Mouse (Mus musculus): Measurements from ENCODE around the gene D16Ertd472e. TPM values are rescaled to one million over a fixed set of nuclear protein-coding genes. Genes with fewer than 3 reads are reported as not detected.

D16Ertd472e gene
- polyA plus RNA-seq, 1 experiment from 2014 or later = 15.7 TPM

DNA sequence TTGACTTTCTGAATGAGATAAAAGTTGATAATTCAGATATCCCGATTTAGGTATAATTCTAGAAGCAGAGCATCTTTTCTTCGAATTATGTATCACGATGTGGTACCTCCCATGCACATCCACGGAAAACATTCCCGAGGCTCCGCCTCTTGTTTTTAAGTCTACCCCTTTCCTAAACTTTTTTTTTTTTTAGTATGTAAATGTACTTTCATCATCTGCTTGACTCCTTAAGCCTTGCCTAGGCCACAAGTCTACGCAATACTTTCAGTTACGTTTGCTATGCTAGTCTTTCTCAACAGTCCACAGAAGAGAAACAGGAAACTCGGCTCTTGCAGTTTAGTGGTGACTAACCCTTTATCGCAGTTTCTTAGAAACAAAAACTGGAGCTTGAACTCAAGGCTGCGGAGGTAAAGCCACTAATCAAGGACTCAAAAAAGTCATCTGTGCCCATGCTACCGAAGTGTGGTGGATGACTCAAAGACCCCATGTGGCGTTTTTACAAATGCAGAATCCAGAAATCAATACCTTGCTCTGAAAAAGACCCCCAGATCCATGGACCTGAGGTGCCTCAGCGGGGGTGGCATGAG lies 670 bp upstream of the D16Ertd472e start:
- Histone ChIP-seq H3K4me3 (ENCODE audit: low read depth, low read length) (peak overlapping the region; percentile 69), H3K27me3 (ENCODE audit: control insufficient read depth, insufficient read depth, low read length) (no peaks in the 10 kb centered on the region), H3K36me3 (ENCODE audit: control insufficient read depth, insufficient read depth, low read length) (no peaks in the 10 kb centered on the region), H3K4me2 (ENCODE audit: low read depth, low read length, severe bottlenecking) (peak overlapping the region; percentile 58), H3K9ac (ENCODE audit: low read length) (peak overlapping the region; percentile 88), H3K4me1 (replicated peaks; ENCODE audit: control insufficient read depth, insufficient read depth, low read length) (peaks cover 12% of the 10 kb centered on the region), H3K9me3 (ENCODE audit: control insufficient read depth, low read length) (no peaks in the 10 kb centered on the region), H3K27ac (ENCODE audit: low read depth, low read length) (no peak overlapping the region)
- peak; percentile 2; the same call in 1 of the 2 replicates for ATAC-seq (replicated peaks; ENCODE audit: low FRiP score)
- DNase-seq (ENCODE audit: low spot score) = no peak
- 21% methylated on average over 14 of the region's 14 CpGs for WGBS

- H3K4me3 ChIP-seq (ENCODE audit: low read depth, low read length) = peak overlapping the region; percentile 69
- peak; percentile 71; the same call in 1 of the 2 replicates for ATAC-seq (replicated peaks; ENCODE audit: low FRiP score)
- peak overlapping the region; percentile 88 for H3K9ac ChIP-seq (ENCODE audit: low read length)
- no peaks in the 10 kb centered on the region for H3K9me3 ChIP-seq (ENCODE audit: control insufficient read depth, low read length)
- H3K4me1 ChIP-seq (replicated peaks; ENCODE audit: control insufficient read depth, insufficient read depth, low read length) = peaks cover 12% of the 10 kb centered on the region
- DNase-seq (ENCODE audit: low spot score) = no peak
- H3K4me2 ChIP-seq (ENCODE audit: low read depth, low read length, severe bottlenecking) = peak overlapping the region; percentile 58
- no peaks in the 10 kb centered on the region for H3K27me3 ChIP-seq (ENCODE audit: control insufficient read depth, insufficient read depth, low read length)
- WGBS = under 1% methylated on average over 41 of the region's 41 CpGs
- H3K36me3 ChIP-seq (ENCODE audit: control insufficient read depth, insufficient read depth, low read length) = no peaks in the 10 kb centered on the region
- peak overlapping the region; percentile 71; the same call in 1 of the 2 replicates for H3K27ac ChIP-seq (ENCODE audit: low read depth, low read length)
Observed at GRCm38 (mm10) chr16:78575852-78576477, 543 bp downstream of the D16Ertd472e start.

DNA sequence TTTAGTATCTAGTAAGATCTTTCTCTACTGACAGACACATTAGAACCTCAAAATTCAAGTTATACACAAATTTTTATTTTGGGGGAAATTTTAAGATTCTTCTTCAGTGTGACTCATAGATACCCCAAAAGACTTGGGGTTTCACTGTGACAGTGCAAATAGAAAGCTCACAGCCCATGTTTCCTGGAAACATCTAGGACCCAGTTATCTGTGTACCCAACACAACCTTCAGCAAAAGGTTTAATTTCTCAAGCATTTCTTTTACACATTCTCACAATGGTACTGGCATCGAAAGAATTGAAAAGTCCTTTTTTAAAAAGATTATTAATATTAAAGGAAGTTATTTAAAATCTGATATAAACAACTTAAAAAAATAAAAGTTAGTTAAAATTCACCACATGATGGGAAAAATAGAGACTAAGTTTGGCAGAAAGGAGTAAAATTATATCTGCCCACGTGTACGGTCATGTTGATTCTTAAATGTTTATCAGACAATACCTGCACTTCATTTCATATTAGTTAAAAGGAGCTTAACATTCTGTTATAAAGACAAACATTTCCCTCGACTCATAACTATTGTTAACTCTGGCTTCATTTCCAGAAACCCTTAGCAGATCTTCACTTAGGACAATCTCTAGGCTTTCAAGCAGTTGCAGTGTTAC lies 1.2 kb downstream of the D16Ertd472e start:
- no peak for ATAC-seq (replicated peaks; ENCODE audit: low FRiP score)
- WGBS = 38% methylated on average over 4 of the region's 4 CpGs

DNA sequence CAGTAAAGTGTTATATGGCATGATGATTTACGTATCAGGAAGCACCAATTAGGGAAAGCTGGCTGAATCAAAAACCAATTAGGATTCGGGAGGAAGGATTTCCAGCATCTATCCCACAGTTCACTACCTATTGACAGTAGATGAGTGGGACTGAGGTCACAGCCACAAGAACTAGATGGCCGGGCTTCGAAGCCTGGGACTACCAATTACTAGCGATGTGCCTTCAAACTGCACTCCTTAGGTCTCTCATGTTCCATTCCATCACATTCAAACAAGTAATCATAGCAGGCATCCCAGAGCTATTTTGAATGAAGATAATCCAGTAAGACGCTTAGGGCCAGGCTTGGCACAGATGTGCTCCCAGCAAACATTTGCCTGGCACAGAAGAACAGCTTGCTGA lies 2.3 kb downstream of the D16Ertd472e start:
- Histone ChIP-seq H3K27ac (ENCODE audit: low read depth, low read length) (no peak overlapping the region), H3K27me3 (ENCODE audit: control insufficient read depth, insufficient read depth, low read length) (no peaks in the 10 kb centered on the region), H3K36me3 (ENCODE audit: control insufficient read depth, insufficient read depth, low read length) (no peaks in the 10 kb centered on the region), H3K9me3 (ENCODE audit: control insufficient read depth, low read length) (no peaks in the 10 kb centered on the region), H3K9ac (ENCODE audit: low read length) (no peak overlapping the region), H3K4me3 (ENCODE audit: low read depth, low read length) (peak overlapping the region; percentile 11), H3K4me1 (replicated peaks; ENCODE audit: control insufficient read depth, insufficient read depth, low read length) (peaks cover 12% of the 10 kb centered on the region), H3K4me2 (ENCODE audit: low read depth, low read length, severe bottlenecking) (peak overlapping the region; percentile 40)
- WGBS = 47% methylated on average over 6 of the region's 6 CpGs
- ATAC-seq (replicated peaks; ENCODE audit: low FRiP score) = no peak
- no peak for DNase-seq (ENCODE audit: low spot score)

More for the DNA sequence above, 1.2 kb downstream of the D16Ertd472e start:
- no peaks in the 10 kb centered on the region for H3K36me3 ChIP-seq (ENCODE audit: control insufficient read depth, insufficient read depth, low read length)
- DNase-seq (ENCODE audit: low spot score) = no peak
- H3K27ac ChIP-seq (ENCODE audit: low read depth, low read length) = no peak overlapping the region
- H3K9me3 ChIP-seq (ENCODE audit: control insufficient read depth, low read length) = no peaks in the 10 kb centered on the region
- peak overlapping the region; percentile 69 for H3K4me3 ChIP-seq (ENCODE audit: low read depth, low read length)
- peak overlapping the region; percentile 58 for H3K4me2 ChIP-seq (ENCODE audit: low read depth, low read length, severe bottlenecking)
- H3K9ac ChIP-seq (ENCODE audit: low read length) = peak overlapping the region; percentile 88
- no peaks in the 10 kb centered on the region for H3K27me3 ChIP-seq (ENCODE audit: control insufficient read depth, insufficient read depth, low read length)
- H3K4me1 ChIP-seq (replicated peaks; ENCODE audit: control insufficient read depth, insufficient read depth, low read length) = peaks cover 12% of the 10 kb centered on the region

DNA sequence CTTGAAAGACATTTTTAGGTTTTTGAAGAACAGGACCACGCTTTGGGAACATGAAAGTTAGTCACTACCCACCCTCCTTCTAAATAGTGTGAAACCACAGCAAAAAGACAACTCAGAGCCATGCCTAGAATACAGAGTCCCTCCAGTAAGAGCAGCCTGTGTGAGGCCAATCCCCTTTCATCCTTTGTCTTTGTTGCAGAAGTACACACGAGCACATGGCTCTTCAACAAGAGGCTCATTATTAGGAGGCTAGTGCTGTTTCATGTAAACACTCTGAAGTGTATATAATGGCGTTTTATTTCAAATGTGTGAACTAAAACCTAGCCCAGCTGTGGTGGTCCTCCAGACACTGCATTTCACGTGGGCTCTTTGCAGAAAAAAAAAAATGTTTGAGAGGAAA lies 3.5 kb downstream of the D16Ertd472e start:
- Histone ChIP-seq H3K9ac (ENCODE audit: low read length) (no peak overlapping the region), H3K9me3 (ENCODE audit: control insufficient read depth, low read length) (no peaks in the 10 kb centered on the region), H3K4me3 (ENCODE audit: low read depth, low read length) (no peak overlapping the region), H3K4me1 (replicated peaks; ENCODE audit: control insufficient read depth, insufficient read depth, low read length) (peaks cover 12% of the 10 kb centered on the region), H3K27ac (ENCODE audit: low read depth, low read length) (no peak overlapping the region), H3K36me3 (ENCODE audit: control insufficient read depth, insufficient read depth, low read length) (no peaks in the 10 kb centered on the region), H3K4me2 (ENCODE audit: low read depth, low read length, severe bottlenecking) (no peak overlapping the region), H3K27me3 (ENCODE audit: control insufficient read depth, insufficient read depth, low read length) (no peaks in the 10 kb centered on the region)
- ATAC-seq (replicated peaks; ENCODE audit: low FRiP score) (0 out of 2 replicates have a peak, but pooled peaks have one; percentile 23), DNase-seq (ENCODE audit: low spot score) (no peak)
- 33% methylated on average over 4 of the region's 4 CpGs for WGBS

DNA sequence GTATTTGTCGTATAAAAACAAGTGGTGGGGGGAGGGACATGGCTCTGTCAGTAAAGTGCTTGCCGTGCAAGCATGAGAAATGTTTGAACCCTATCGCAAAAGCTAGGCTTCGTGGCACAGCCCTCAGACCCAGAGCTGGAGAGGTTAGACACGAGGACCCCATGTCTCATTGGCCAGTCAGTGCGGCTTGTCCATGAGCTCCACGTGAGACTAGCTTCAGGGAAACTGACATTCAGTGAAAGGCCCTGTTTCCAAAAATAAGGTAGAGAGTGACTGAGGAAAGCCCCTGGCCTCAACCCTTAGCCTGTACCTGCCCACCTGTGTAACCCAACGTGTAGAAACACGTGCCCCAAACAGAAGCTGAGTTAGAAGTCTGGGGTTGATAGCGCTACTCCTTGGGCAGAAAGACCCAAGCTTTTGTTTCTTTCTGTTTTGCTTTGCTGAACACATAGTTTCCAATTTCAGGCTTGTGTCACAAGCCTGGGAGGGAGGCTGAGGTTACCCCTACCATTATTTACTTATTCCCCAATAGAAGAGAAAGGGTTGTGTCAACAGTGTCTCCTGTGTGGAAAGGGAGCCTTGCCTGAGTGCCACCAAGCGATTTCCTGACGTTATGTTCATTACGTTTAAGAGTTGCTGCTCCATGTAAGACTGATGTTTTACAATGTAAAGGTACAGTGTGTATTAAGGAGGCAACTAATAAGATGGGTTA lies 12.2 kb downstream of the D16Ertd472e start:
- Histone ChIP-seq H3K36me3 (ENCODE audit: control insufficient read depth, insufficient read depth, low read length) (no peaks in the 10 kb centered on the region), H3K27ac (ENCODE audit: low read depth, low read length) (no peak overlapping the region), H3K4me1 (replicated peaks; ENCODE audit: control insufficient read depth, insufficient read depth, low read length) (no peaks in the 10 kb centered on the region), H3K9me3 (ENCODE audit: control insufficient read depth, low read length) (no peaks in the 10 kb centered on the region), H3K27me3 (ENCODE audit: control insufficient read depth, insufficient read depth, low read length) (no peaks in the 10 kb centered on the region), H3K4me3 (ENCODE audit: low read depth, low read length) (no peak overlapping the region), H3K9ac (ENCODE audit: low read length) (no peak overlapping the region), H3K4me2 (ENCODE audit: low read depth, low read length, severe bottlenecking) (no peak overlapping the region)
- no peak for DNase-seq (ENCODE audit: low spot score)
- WGBS = 93% methylated on average over 13 of the region's 13 CpGs
- no peak for ATAC-seq (replicated peaks; ENCODE audit: low FRiP score)

GRCm38 (mm10) chr16:78563093-78563971 lies 13.2 kb downstream of the D16Ertd472e start:
- DNase-seq (ENCODE audit: low spot score) (peak; percentile 26), ATAC-seq (replicated peaks; ENCODE audit: low FRiP score) (no peak)
- no peaks in the 10 kb centered on the region for H3K4me1 ChIP-seq (replicated peaks; ENCODE audit: control insufficient read depth, insufficient read depth, low read length)
- H3K27me3 ChIP-seq (ENCODE audit: control insufficient read depth, insufficient read depth, low read length) = no peaks in the 10 kb centered on the region
- no peaks in the 10 kb centered on the region; the same call in 1 of the 2 replicates for H3K36me3 ChIP-seq (ENCODE audit: control insufficient read depth, insufficient read depth, low read length)
- no peak overlapping the region for H3K27ac ChIP-seq (ENCODE audit: low read depth, low read length)
- H3K9me3 ChIP-seq (ENCODE audit: control insufficient read depth, low read length) = no peaks in the 10 kb centered on the region
- 90% methylated on average over 15 of the region's 15 CpGs for WGBS
- H3K4me3 ChIP-seq (ENCODE audit: low read depth, low read length) = no peak overlapping the region
- H3K9ac ChIP-seq (ENCODE audit: low read length) = no peak overlapping the region
- no peak overlapping the region for H3K4me2 ChIP-seq (ENCODE audit: low read depth, low read length, severe bottlenecking)

GRCm38 (mm10) chr16:78560627-78561026 lies 15.9 kb downstream of the D16Ertd472e start:
- ATAC-seq (replicated peaks; ENCODE audit: low FRiP score) (no peak), DNase-seq (ENCODE audit: low spot score) (no peak)
- H3K4me1 ChIP-seq (replicated peaks; ENCODE audit: control insufficient read depth, insufficient read depth, low read length) = no peaks in the 10 kb centered on the region
- H3K27me3 ChIP-seq (ENCODE audit: control insufficient read depth, insufficient read depth, low read length) = no peaks in the 10 kb centered on the region
- H3K36me3 ChIP-seq (ENCODE audit: control insufficient read depth, insufficient read depth, low read length) = peaks cover 3% of the 10 kb centered on the region; the same call in 1 of the 2 replicates
- no peak overlapping the region for H3K4me2 ChIP-seq (ENCODE audit: low read depth, low read length, severe bottlenecking)
- no peak overlapping the region for H3K27ac ChIP-seq (ENCODE audit: low read depth, low read length)
- H3K9me3 ChIP-seq (ENCODE audit: control insufficient read depth, low read length) = peaks cover 4% of the 10 kb centered on the region; the same call in 1 of the 2 replicates
- H3K9ac ChIP-seq (ENCODE audit: low read length) = no peak overlapping the region
- 90% methylated on average over 5 of the region's 5 CpGs for WGBS
- no peak overlapping the region for H3K4me3 ChIP-seq (ENCODE audit: low read depth, low read length)

Data from forebrain, embryonic 11.5 days (tissue).